Comparison of ENCODE assay signal across 26 mouse cellular contexts in genomic region chr7:113743982-113744381, GRCm38 (mm10). TPM values are rescaled to one million over a fixed set of nuclear protein-coding genes. Genes with fewer than 3 reads are reported as not detected.
DNase-seq lines count a peak whose midpoint lies in the region; ATAC-seq and TF ChIP-seq lines count a peak whose summit lies in the region.
"Had no signal": no experiment of that assay in that cellular context is flagged by ENCODE, and none has a peak within 500 bp of the region (broad histone marks: within the 10 kb centered on the region; RNA-seq: fewer than 3 reads in every experiment).

No protein-coding gene starts in this region.

- H3K9ac ChIP-seq in forebrain, postnatal 0 days: no peak overlapping the region
- H3K9ac ChIP-seq in kidney, postnatal 0 days (ENCODE audit: low read depth, low read length): no peak overlapping the region
- H3K9ac ChIP-seq: embryonic facial prominence, embryonic 12.5 days; forebrain, embryonic 12.5 days; liver, embryonic 15.5 days; lung, embryonic 15.5 days had no signal

- no peak overlapping the region for H3K4me3 ChIP-seq in forebrain, embryonic 10.5 days
- H3K4me3 ChIP-seq in forebrain, postnatal 0 days (ENCODE audit: low read depth, low read length): no peak overlapping the region
- no peak overlapping the region for H3K4me3 ChIP-seq in kidney, postnatal 0 days (replicated peaks; ENCODE audit: low read depth, low read length)
- H3K4me3 ChIP-seq: embryonic facial prominence, embryonic 12.5 days; forebrain, embryonic 12.5 days; left cerebral cortex, adult 2 months; liver, embryonic 15.5 days; lung, embryonic 15.5 days had no signal

- TF ChIP-seq CTCF in forebrain, postnatal 0 days (IDR thresholded peaks at IDR 0.05; ENCODE audit: low read depth): no peak
- no peak for TF ChIP-seq CTCF in kidney, postnatal 0 days (IDR thresholded peaks at IDR 0.05; ENCODE audit: low read depth)

- H3K9me3 ChIP-seq in forebrain, embryonic 10.5 days: no peaks in the 10 kb centered on the region
- no peaks in the 10 kb centered on the region for H3K9me3 ChIP-seq in forebrain, postnatal 0 days (ENCODE audit: low read length)
- H3K9me3 ChIP-seq in kidney, postnatal 0 days (replicated peaks; ENCODE audit: low read length): no peaks in the 10 kb centered on the region
- H3K9me3 ChIP-seq: embryonic facial prominence, embryonic 12.5 days; liver, embryonic 15.5 days; lung, embryonic 15.5 days had no signal

- no peaks in the 10 kb centered on the region for H3K27me3 ChIP-seq in forebrain, embryonic 10.5 days (ENCODE audit: poor library complexity, severe bottlenecking)
- no peaks in the 10 kb centered on the region for H3K27me3 ChIP-seq in forebrain, postnatal 0 days (ENCODE audit: insufficient read depth, low read length)
- no peaks in the 10 kb centered on the region for H3K27me3 ChIP-seq in kidney, postnatal 0 days (ENCODE audit: insufficient read depth, low read length)
- H3K27me3 ChIP-seq: embryonic facial prominence, embryonic 12.5 days; forebrain, embryonic 12.5 days; liver, embryonic 15.5 days; lung, embryonic 15.5 days had no signal

- 43% methylated on average over 5 of the region's 5 CpGs for WGBS in forebrain, embryonic 10.5 days
- 22% methylated on average over 5 of the region's 5 CpGs for WGBS in forebrain, postnatal 0 days
- WGBS in kidney, postnatal 0 days: 14% methylated on average over 5 of the region's 5 CpGs

- no peak for DNase-seq in forebrain, embryonic 10.5 days (ENCODE audit: extremely low spot score, low spot score)
- DNase-seq in forebrain, postnatal 0 days: no peak
- peak; percentile 77 for DNase-seq in kidney, postnatal 0 days (ENCODE audit: low spot score)
- no peak for DNase-seq in kidney, postnatal 14 days
- peak; percentile 76 for DNase-seq in mesoderm, embryonic 11.5 days (ENCODE audit: low read depth, low spot score)
- no peak for DNase-seq in B cell, adult 2 months
- DNase-seq: adrenal gland, postnatal 14 days; cerebellum, adult 2 months; cerebellum, postnatal 36 days; kidney, postnatal 36 days; left cerebral cortex, postnatal 4 days; liver; lung, postnatal 36 days; right cerebral cortex, adult 18-20 months; right cerebral cortex, postnatal 4 days; thymus, postnatal 14 days had no signal

- no peaks in the 10 kb centered on the region for H3K36me3 ChIP-seq in forebrain, embryonic 10.5 days (replicated peaks)
- H3K36me3 ChIP-seq in forebrain, postnatal 0 days (ENCODE audit: insufficient read depth): no peaks in the 10 kb centered on the region
- no peaks in the 10 kb centered on the region for H3K36me3 ChIP-seq in kidney, postnatal 0 days (ENCODE audit: insufficient read depth, low read length)
- H3K36me3 ChIP-seq: embryonic facial prominence, embryonic 12.5 days; forebrain, embryonic 12.5 days; liver, embryonic 15.5 days; lung, embryonic 15.5 days had no signal

- no peak overlapping the region for H3K4me2 ChIP-seq in forebrain, postnatal 0 days (ENCODE audit: low read depth)
- no peak overlapping the region for H3K4me2 ChIP-seq in kidney, postnatal 0 days (ENCODE audit: low read length)
- H3K4me2 ChIP-seq: embryonic facial prominence, embryonic 12.5 days; forebrain, embryonic 12.5 days; liver, embryonic 15.5 days; lung, embryonic 15.5 days; midbrain, embryonic 11.5 days had no signal

- 0 out of 2 replicates have a peak overlapping the region, but pooled peaks have one; percentile 12 for H3K27ac ChIP-seq in forebrain, embryonic 10.5 days
- no peak overlapping the region for H3K27ac ChIP-seq in forebrain, postnatal 0 days (ENCODE audit: low read depth, low read length)
- no peak overlapping the region for H3K27ac ChIP-seq in kidney, postnatal 0 days
- H3K27ac ChIP-seq: embryonic facial prominence, embryonic 12.5 days; forebrain, embryonic 12.5 days; hindbrain, postnatal 0 days; left cerebral cortex, adult 2 months; liver, embryonic 15.5 days; lung, embryonic 15.5 days had no signal

- ATAC-seq in forebrain, postnatal 0 days: no peak
- ATAC-seq in kidney, postnatal 0 days (replicated peaks; ENCODE audit: low FRiP score, low read depth): peak; percentile 43
- no peak for ATAC-seq in megakaryocyte progenitor cell, adult 5-6 weeks (replicated peaks; ENCODE audit: poor library complexity)
- ATAC-seq: hindbrain, postnatal 0 days; intestine, embryonic 16.5 days had no signal

- H3K4me1 ChIP-seq in forebrain, embryonic 10.5 days: peaks cover 17% of the 10 kb centered on the region
- no peaks in the 10 kb centered on the region for H3K4me1 ChIP-seq in forebrain, postnatal 0 days (ENCODE audit: insufficient read depth)
- H3K4me1 ChIP-seq in kidney, postnatal 0 days (replicated peaks; ENCODE audit: insufficient read depth, low read length): no peaks in the 10 kb centered on the region
- H3K4me1 ChIP-seq: embryonic facial prominence, embryonic 12.5 days; liver, embryonic 15.5 days; lung, embryonic 15.5 days had no signal

RNA-seq across cellular contexts. Expression of gene Spon1, which starts 21.8 kb away (rescaled TPM):
- polyA plus RNA-seq in forebrain, embryonic 10.5 days (2016; fragmentation: Nextera tagmentation; extraction: Ambion mirVana): 10.3 and 12.9 TPM in 2 replicates
- 18.2 and 25.8 TPM in 2 replicates for total RNA-seq in forebrain, postnatal 0 days (2014; rRNA removed)
- polyA plus RNA-seq in forebrain, postnatal 0 days (2015; fragmentation: Nextera tagmentation; extraction: Ambion mirVana): 20.5 and 26.4 TPM in 2 replicates
- polyA plus RNA-seq in kidney, postnatal 0 days (2015; fragmentation: Nextera tagmentation; extraction: Ambion mirVana): 12.1 and 12.5 TPM in 2 replicates
- total RNA-seq in megakaryocyte progenitor cell, adult 5-6 weeks (2015): not detected in 2 replicates
- total RNA-seq in megakaryocyte progenitor cell, adult 5-6 weeks (2017): not detected in 2 replicates
- total RNA-seq: hematopoietic stem cell, adult 5-6 weeks had no signal

Comparison
In these comparisons a context has a peak if more than half of its experiments do, and no peak if none do; other contexts are left out.
1. DNase-seq: peak in kidney, postnatal 0 days (single experiment) and mesoderm, embryonic 11.5 days (single experiment); none in forebrain, embryonic 10.5 days (single experiment), forebrain, postnatal 0 days (single experiment), kidney, postnatal 14 days (single experiment) and B cell, adult 2 months (0 of 2).